Mouse (Mus musculus): ENCODE results near the gene Recql. TPM values are rescaled to one million over a fixed set of nuclear protein-coding genes. Genes with fewer than 3 reads are reported as not detected.
A peak's percentile ranks its signal among the peaks of the same experiment; 100 is the strongest.

Gene Recql
- polyA plus RNA-seq (2016; fragmentation: Nextera tagmentation; extraction: Ambion mirVana) = 40.1 and 41.4 TPM in 2 replicates

GRCm38 (mm10) chr6:142387011-142387754 lies at the start of gene Recql, which contains the start of gene Golt1b:
TSS of gene Recql (minus strand) at chr6:142387087.
TSS of gene Golt1b (plus strand) at chr6:142387221.
- WGBS = under 1% methylated on average over 87 of the region's 87 CpGs
- H3K4me1 ChIP-seq = peaks cover 21% of the 10 kb centered on the region
- DNase-seq (ENCODE audit: low spot score) = peak; percentile 98
- 0 out of 2 replicates have a peak, but pooled peaks cover 4% of the 10 kb centered on the region for H3K36me3 ChIP-seq
- peak within 1 kb of the TSS; percentile 91 for H3K27ac ChIP-seq (replicated peaks)
- no peaks in the 10 kb centered on the region for H3K9me3 ChIP-seq (replicated peaks)
- peak within 1 kb of the TSS; percentile 99 for H3K4me3 ChIP-seq
- H3K27me3 ChIP-seq (ENCODE audit: low read depth, poor library complexity, severe bottlenecking) = no peaks in the 10 kb centered on the region

DNA sequence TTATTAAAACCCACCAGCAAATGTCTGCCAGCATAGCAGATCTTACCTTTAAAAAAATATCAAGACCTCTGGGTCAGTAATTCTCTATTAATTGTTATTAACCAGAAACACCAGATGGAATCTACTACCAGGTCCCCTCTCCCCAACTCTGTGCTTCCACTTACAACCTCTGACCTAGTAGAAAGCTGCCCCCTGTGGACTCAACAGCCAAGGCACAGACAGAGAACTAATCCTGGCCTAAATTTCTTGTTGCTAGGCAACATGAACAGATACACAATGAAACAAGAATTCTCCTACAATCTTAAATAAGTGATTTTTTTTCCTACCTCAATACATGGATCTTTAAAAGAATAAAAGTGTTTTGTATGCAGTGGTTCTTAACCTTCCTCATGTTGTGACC lies 42.2 kb upstream of the Recql start:
- no peaks in the 10 kb centered on the region for H3K27me3 ChIP-seq (ENCODE audit: low read depth, poor library complexity, severe bottlenecking)
- no peak for DNase-seq (ENCODE audit: low spot score)
- no peak overlapping the region for H3K4me3 ChIP-seq
- H3K4me1 ChIP-seq = no peaks in the 10 kb centered on the region
- no peak overlapping the region for H3K27ac ChIP-seq (replicated peaks)
- no peaks in the 10 kb centered on the region for H3K9me3 ChIP-seq (replicated peaks)
- H3K36me3 ChIP-seq = no peaks in the 10 kb centered on the region

GRCm38 (mm10) chr6:142424976-142425375 lies 38.1 kb upstream of the Recql start:
- Histone ChIP-seq H3K4me1 (no peaks in the 10 kb centered on the region), H3K27me3 (ENCODE audit: low read depth, poor library complexity, severe bottlenecking) (no peaks in the 10 kb centered on the region), H3K36me3 (no peaks in the 10 kb centered on the region), H3K9me3 (replicated peaks) (no peaks in the 10 kb centered on the region), H3K27ac (replicated peaks) (no peak overlapping the region), H3K4me3 (no peak overlapping the region)
- DNase-seq (ENCODE audit: low spot score) = no peak
- 80% methylated on average over 7 of the region's 7 CpGs for WGBS

DNA sequence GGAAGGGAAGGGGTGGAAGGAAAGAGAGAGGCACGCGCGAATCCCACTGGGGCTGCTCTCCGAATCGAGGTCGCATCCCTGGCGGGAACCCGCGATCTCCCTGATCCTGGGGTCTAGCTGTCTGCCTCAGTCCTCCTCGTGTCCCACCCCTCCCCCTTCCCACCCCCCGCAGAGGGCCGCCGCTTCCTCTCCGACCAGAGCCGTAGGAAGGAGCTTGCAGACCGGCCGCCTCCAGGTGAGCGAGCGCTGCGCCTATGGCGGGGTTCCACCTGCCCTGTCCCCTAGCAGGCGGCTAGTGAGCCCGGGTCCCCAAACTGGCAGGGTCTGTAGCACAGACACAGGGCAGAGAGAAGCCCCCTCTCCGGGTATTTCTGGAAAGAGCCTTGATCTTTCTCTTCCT lies 27.7 kb upstream of the Recql start:
- Histone ChIP-seq H3K27ac (replicated peaks) (peak overlapping the region; percentile 68), H3K9me3 (replicated peaks) (no peaks in the 10 kb centered on the region), H3K4me3 (peak overlapping the region; percentile 54), H3K4me1 (peaks cover 23% of the 10 kb centered on the region), H3K27me3 (ENCODE audit: low read depth, poor library complexity, severe bottlenecking) (peaks cover 45% of the 10 kb centered on the region), H3K36me3 (no peaks in the 10 kb centered on the region)
- 3% methylated on average over 20 of the region's 24 CpGs for WGBS
- peak; percentile 27 for DNase-seq (ENCODE audit: low spot score)

DNA sequence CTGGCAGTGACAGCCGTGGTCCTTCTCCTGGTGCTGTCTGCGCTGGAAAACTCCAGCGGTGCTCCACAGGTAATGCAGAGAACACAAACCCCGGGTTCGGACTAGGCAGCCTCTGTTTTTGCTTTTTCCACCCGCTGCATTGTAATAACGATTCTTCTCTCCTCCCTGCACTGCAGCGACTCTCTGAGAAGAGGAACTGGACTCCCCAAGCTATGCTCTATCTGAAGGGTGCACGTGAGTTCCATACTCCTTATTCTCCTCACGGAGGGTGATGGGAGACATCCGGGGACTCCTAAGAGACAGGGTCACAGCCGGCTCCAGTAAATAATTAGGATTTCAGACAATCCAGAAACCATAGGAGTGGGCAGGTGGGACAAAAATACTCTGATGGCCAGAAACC lies 27.0 kb upstream of the Recql start:
- DNase-seq (ENCODE audit: low spot score) = no peak
- H3K36me3 ChIP-seq = no peaks in the 10 kb centered on the region
- WGBS = 10% methylated on average over 12 of the region's 12 CpGs
- H3K9me3 ChIP-seq (replicated peaks) = no peaks in the 10 kb centered on the region
- peaks cover 23% of the 10 kb centered on the region for H3K4me1 ChIP-seq
- H3K27ac ChIP-seq (replicated peaks) = no peak overlapping the region
- peak overlapping the region; percentile 54 for H3K4me3 ChIP-seq
- peaks cover 45% of the 10 kb centered on the region for H3K27me3 ChIP-seq (ENCODE audit: low read depth, poor library complexity, severe bottlenecking)

GRCm38 (mm10) chr6:142412906-142413491 lies 26.1 kb upstream of the Recql start, which contains the start of gene Spx:
TSS of gene Spx (plus strand) at chr6:142413441.
- 72% methylated on average over 11 of the region's 11 CpGs for WGBS
- Histone ChIP-seq H3K36me3 (no peaks in the 10 kb centered on the region), H3K27ac (replicated peaks) (no peak within 1 kb of the TSS), H3K27me3 (ENCODE audit: low read depth, poor library complexity, severe bottlenecking) (peaks cover 45% of the 10 kb centered on the region), H3K4me1 (peaks cover 23% of the 10 kb centered on the region), H3K4me3 (peak within 1 kb of the TSS; percentile 54), H3K9me3 (replicated peaks) (no peaks in the 10 kb centered on the region)
- no peak for DNase-seq (ENCODE audit: low spot score)

GRCm38 (mm10) chr6:142411140-142411539 lies 24.3 kb upstream of the Recql start:
- H3K36me3 ChIP-seq = no peaks in the 10 kb centered on the region
- H3K27me3 ChIP-seq (ENCODE audit: low read depth, poor library complexity, severe bottlenecking) = peaks cover 43% of the 10 kb centered on the region
- no peaks in the 10 kb centered on the region for H3K9me3 ChIP-seq (replicated peaks)
- DNase-seq (ENCODE audit: low spot score) = no peak
- 8% methylated on average over 1 of the region's 1 CpGs for WGBS
- no peak overlapping the region for H3K27ac ChIP-seq (replicated peaks)
- H3K4me3 ChIP-seq = no peak overlapping the region
- peaks cover 23% of the 10 kb centered on the region for H3K4me1 ChIP-seq

DNA sequence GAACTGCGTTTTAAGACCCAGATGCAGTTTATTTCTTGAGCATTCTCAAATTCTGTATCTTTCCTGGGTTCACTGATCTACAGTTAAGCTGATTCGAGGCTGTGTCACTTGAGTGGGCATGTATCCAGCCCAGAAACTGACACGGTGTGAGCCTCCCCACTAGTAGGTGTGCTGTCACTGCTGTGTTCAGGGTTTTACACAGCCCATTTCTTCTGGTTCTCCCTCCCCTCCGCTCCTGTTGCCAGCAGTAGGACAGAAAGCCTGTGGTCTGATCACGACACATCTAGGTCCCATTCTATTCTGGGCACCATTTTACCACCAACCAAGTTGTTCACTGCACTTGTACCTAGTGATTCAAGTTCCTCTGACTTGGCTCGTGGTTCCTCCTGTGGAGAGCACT lies 8.9 kb upstream of the Recql start:
- H3K4me1 ChIP-seq = no peaks in the 10 kb centered on the region
- 93% methylated on average over 6 of the region's 6 CpGs for WGBS
- no peak overlapping the region for H3K4me3 ChIP-seq
- H3K27ac ChIP-seq (replicated peaks) = no peak overlapping the region
- H3K36me3 ChIP-seq = peaks cover 54% of the 10 kb centered on the region
- DNase-seq (ENCODE audit: low spot score) = no peak
- no peaks in the 10 kb centered on the region for H3K27me3 ChIP-seq (ENCODE audit: low read depth, poor library complexity, severe bottlenecking)
- H3K9me3 ChIP-seq (replicated peaks) = no peaks in the 10 kb centered on the region

GRCm38 (mm10) chr6:142394669-142395068 lies 7.8 kb upstream of the Recql start:
- no peak for DNase-seq (ENCODE audit: low spot score)
- Histone ChIP-seq H3K27me3 (ENCODE audit: low read depth, poor library complexity, severe bottlenecking) (no peaks in the 10 kb centered on the region), H3K27ac (replicated peaks) (no peak overlapping the region), H3K9me3 (replicated peaks) (no peaks in the 10 kb centered on the region), H3K36me3 (peaks cover 47% of the 10 kb centered on the region), H3K4me3 (no peak overlapping the region), H3K4me1 (no peaks in the 10 kb centered on the region)
- WGBS = 89% methylated on average over 5 of the region's 5 CpGs

GRCm38 (mm10) chr6:142392312-142392711 lies 5.4 kb upstream of the Recql start:
- Histone ChIP-seq H3K27ac (replicated peaks) (no peak overlapping the region), H3K9me3 (replicated peaks) (no peaks in the 10 kb centered on the region), H3K27me3 (ENCODE audit: low read depth, poor library complexity, severe bottlenecking) (no peaks in the 10 kb centered on the region), H3K4me3 (no peak overlapping the region), H3K4me1 (peaks cover 14% of the 10 kb centered on the region), H3K36me3 (peaks cover 44% of the 10 kb centered on the region)
- WGBS = 92% methylated on average over 5 of the region's 5 CpGs
- no peak for DNase-seq (ENCODE audit: low spot score)

GRCm38 (mm10) chr6:142389101-142389500 lies 2.2 kb upstream of the Recql start:
- DNase-seq (ENCODE audit: low spot score) = no peak
- 83% methylated on average over 2 of the region's 2 CpGs for WGBS
- H3K27ac ChIP-seq (replicated peaks) = no peak overlapping the region

DNA sequence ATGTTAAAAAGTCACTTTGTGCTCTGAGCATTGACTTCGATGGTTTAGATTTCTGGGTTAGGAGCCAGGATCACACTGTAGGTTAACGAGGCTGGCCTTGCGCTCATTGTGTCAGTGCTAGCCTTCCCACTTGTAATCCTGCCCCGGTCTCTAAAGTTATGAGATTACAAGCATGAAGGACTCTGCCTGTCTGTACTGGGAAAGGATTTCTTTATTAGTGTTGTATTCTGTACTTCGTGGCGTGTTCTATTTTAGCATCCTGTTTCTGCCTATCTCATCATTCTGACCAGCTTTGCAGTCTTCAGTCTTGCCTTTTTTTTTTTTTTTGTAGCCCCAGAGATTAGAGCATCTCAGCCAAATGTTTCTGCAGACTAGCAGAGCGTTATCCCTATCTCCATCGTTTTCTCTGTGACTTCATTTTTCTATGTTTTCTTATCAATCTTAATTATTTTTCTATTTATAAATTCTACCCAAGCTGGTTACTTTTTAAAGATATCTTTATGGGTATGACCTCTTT lies 926 bp upstream of the Recql start:
- Histone ChIP-seq H3K4me1 (peaks cover 21% of the 10 kb centered on the region), H3K4me3 (peak overlapping the region; percentile 99), H3K36me3 (peaks cover 5% of the 10 kb centered on the region), H3K27me3 (ENCODE audit: low read depth, poor library complexity, severe bottlenecking) (no peaks in the 10 kb centered on the region), H3K27ac (replicated peaks) (peak overlapping the region; percentile 91), H3K9me3 (replicated peaks) (no peaks in the 10 kb centered on the region)
- 24% methylated on average over 8 of the region's 8 CpGs for WGBS
- no peak for DNase-seq (ENCODE audit: low spot score)

More at GRCm38 (mm10) chr6:142389101-142389500, 2.2 kb upstream of the Recql start:
- H3K4me3 ChIP-seq = no peak overlapping the region
- H3K4me1 ChIP-seq = peaks cover 21% of the 10 kb centered on the region
- no peaks in the 10 kb centered on the region for H3K9me3 ChIP-seq (replicated peaks)
- no peaks in the 10 kb centered on the region for H3K27me3 ChIP-seq (ENCODE audit: low read depth, poor library complexity, severe bottlenecking)
- H3K36me3 ChIP-seq = peaks cover 18% of the 10 kb centered on the region
